Mouse (Mus musculus): ENCODE measurements around the gene Prrg2. TPM values are rescaled to one million over a fixed set of nuclear protein-coding genes. Genes with fewer than 3 reads are reported as not detected.

The Prrg2 gene
- polyA plus RNA-seq, 1 experiment from 2014 or later: 29.5 TPM

DNA sequence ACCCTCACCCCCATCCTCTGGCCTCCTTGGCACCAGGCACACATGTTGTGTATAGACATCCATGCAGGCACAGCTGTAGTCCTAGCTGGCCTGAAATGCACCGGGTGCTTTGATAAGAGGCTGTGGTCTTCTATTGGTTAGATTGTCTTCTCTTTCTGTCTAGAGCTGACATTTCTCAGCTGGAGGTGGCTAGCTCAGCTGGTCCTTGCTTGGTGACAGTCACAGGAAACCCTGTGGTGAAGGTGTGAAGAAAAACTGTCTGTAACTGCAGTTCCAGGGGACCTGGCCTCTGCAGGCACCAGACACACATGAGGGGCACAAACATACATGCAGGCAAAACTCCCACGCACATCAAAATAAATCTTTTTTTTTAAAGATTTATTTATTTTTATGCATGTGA lies 7.2 kb upstream of the Prrg2 start:
- Histone ChIP-seq H3K27ac (no peak overlapping the region), H3K4me2 (replicated peaks) (no peak overlapping the region), H3K36me3 (no peaks in the 10 kb centered on the region), H3K4me3 (replicated peaks) (no peak overlapping the region), H3K27me3 (replicated peaks) (no peaks in the 10 kb centered on the region), H3K9me3 (no peaks in the 10 kb centered on the region), H3K4me1 (replicated peaks) (no peaks in the 10 kb centered on the region; the same call in 1 of the 2 replicates), H3K9ac (no peak overlapping the region)
- 84% methylated on average over 2 of the region's 2 CpGs for WGBS
- no peak for ATAC-seq

DNA sequence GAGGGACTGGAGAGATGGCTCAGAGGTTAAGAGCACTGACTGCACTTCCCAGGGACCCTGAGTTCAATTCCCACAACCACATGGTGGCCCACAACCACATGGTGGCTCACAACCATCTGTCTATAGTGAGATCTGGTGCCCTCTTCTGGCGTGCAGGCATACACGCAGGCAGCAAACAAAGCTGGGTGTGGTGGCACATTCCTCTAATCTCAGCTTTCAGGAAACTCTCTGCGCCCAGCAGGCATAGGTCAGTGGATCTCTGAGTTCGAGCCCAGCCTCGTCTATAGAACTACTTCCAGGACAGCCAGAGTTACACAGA lies 5.5 kb upstream of the Prrg2 start:
- no peak overlapping the region for H3K4me2 ChIP-seq (replicated peaks)
- H3K36me3 ChIP-seq: no peaks in the 10 kb centered on the region
- ATAC-seq: peak; percentile 39; the same call in 1 of the 2 replicates
- H3K9ac ChIP-seq: no peak overlapping the region
- no peak overlapping the region for H3K27ac ChIP-seq
- H3K4me1 ChIP-seq (replicated peaks): peaks cover 5% of the 10 kb centered on the region
- H3K27me3 ChIP-seq (replicated peaks): no peaks in the 10 kb centered on the region
- 26% methylated on average over 5 of the region's 5 CpGs for WGBS
- no peak overlapping the region for H3K4me3 ChIP-seq (replicated peaks)
- H3K9me3 ChIP-seq: no peaks in the 10 kb centered on the region

DNA sequence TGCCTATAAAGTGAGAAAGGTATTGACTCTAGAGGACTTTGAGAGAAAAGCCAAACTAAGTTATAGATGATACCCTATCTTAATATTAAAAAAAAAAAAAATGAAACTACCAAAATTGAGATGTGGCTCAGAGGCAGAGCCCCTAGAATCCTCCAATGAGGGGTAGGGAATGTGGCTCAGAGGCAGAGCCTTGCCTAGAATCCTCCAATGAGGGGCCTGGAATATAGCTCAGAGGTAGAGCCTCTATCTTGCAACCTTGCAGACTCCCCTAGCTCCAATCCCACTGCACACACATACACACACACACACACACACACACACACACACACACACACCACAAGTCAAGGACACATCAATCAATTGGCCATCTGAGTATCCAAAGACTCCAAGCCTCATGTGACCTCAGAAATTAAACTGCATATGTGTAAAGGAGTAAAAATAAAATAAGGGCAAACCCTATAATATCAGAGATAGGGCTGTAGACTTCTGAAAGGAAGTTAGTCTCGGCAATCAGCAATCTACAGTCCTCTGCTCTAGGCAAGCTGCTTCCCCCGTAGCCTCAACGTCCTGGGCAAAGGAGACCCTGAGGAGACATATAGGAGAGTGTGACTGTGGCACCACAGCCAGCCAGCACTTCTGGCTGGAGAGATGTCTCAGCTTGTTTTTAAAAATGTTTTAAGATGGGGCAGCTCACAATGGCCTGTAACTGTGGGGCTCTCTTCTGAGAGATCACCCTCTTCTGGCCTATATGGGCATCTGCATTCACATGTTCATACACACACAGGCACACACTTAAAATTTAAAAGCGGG lies 4.9 kb upstream of the Prrg2 start:
- Histone ChIP-seq H3K4me3 (replicated peaks) (no peak overlapping the region), H3K4me1 (replicated peaks) (peaks cover 5% of the 10 kb centered on the region), H3K9ac (no peak overlapping the region), H3K27me3 (replicated peaks) (no peaks in the 10 kb centered on the region), H3K27ac (no peak overlapping the region), H3K4me2 (replicated peaks) (no peak overlapping the region), H3K36me3 (no peaks in the 10 kb centered on the region), H3K9me3 (no peaks in the 10 kb centered on the region)
- ATAC-seq: 0 out of 2 replicates have a peak, but pooled peaks have one; percentile 9
- WGBS: 82% methylated on average over 4 of the region's 4 CpGs

DNA sequence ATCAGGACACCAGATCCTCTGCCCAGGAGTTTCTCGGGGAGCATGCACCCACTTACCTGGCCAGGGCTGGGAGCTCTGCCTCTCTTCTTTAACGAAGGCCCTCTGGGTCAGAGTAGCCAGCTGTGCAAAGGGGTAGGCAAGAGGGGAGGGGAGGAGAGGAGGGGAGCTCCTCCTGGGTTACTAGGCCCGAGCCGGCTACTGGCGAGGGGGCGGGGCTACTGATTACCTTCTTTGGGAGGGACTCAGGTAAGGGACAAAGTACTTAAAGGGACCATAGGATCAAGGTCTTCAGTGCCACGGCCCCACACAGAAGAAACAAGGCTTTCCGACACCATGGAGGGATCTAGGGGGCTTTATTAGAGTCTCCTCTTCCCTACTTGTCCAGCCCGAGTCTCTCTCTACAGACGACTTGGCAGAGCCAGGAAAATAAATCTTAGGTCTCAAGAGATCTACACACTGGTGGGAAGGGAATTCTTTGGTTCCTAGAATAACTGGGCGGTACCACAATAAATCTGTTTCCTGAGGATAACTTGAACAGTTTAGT lies 873 bp downstream of the Prrg2 start:
- Histone ChIP-seq H3K27ac (peak overlapping the region; percentile 93), H3K4me1 (replicated peaks) (peaks cover 10% of the 10 kb centered on the region), H3K9me3 (no peaks in the 10 kb centered on the region), H3K4me2 (replicated peaks) (peak overlapping the region; percentile 61), H3K4me3 (replicated peaks) (peak overlapping the region; percentile 72), H3K36me3 (no peaks in the 10 kb centered on the region), H3K27me3 (replicated peaks) (no peaks in the 10 kb centered on the region), H3K9ac (peak overlapping the region; percentile 55)
- peak; percentile 77 for ATAC-seq
- WGBS: 11% methylated on average over 11 of the region's 11 CpGs

DNA sequence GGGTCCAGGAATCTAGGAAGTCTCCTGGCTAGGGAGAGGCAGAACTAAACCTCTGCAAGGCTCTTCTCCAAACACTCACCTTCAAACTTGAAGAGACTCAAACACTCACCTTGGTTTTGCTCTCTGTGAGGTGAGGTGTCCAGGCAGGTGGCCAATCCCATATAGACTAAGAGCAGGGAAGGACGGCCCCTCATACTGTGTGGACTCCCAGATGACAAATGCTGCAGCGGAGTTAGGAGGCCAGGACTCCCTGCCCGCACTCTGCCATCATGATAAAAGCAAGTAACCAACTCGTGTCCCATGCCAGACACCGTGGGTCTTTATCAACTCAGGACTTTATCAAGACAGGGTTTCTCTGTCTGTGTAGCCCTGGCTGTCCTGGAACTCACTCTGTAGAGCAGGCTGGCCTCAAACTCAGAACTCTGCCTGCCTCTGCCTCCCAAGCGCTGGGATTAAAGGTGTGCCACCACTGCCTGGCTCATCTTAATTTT lies 1.8 kb downstream of the Prrg2 start:
- Histone ChIP-seq H3K4me2 (replicated peaks) (peak overlapping the region; percentile 61), H3K9me3 (no peaks in the 10 kb centered on the region), H3K27ac (0 out of 2 replicates have a peak overlapping the region, but pooled peaks have one; percentile 6), H3K36me3 (no peaks in the 10 kb centered on the region), H3K4me3 (replicated peaks) (peak overlapping the region; percentile 72), H3K4me1 (replicated peaks) (peaks cover 10% of the 10 kb centered on the region), H3K27me3 (replicated peaks) (no peaks in the 10 kb centered on the region), H3K9ac (peak overlapping the region; percentile 55; the same call in 1 of the 2 replicates)
- ATAC-seq: no peak
- 76% methylated on average over 6 of the region's 6 CpGs for WGBS

DNA sequence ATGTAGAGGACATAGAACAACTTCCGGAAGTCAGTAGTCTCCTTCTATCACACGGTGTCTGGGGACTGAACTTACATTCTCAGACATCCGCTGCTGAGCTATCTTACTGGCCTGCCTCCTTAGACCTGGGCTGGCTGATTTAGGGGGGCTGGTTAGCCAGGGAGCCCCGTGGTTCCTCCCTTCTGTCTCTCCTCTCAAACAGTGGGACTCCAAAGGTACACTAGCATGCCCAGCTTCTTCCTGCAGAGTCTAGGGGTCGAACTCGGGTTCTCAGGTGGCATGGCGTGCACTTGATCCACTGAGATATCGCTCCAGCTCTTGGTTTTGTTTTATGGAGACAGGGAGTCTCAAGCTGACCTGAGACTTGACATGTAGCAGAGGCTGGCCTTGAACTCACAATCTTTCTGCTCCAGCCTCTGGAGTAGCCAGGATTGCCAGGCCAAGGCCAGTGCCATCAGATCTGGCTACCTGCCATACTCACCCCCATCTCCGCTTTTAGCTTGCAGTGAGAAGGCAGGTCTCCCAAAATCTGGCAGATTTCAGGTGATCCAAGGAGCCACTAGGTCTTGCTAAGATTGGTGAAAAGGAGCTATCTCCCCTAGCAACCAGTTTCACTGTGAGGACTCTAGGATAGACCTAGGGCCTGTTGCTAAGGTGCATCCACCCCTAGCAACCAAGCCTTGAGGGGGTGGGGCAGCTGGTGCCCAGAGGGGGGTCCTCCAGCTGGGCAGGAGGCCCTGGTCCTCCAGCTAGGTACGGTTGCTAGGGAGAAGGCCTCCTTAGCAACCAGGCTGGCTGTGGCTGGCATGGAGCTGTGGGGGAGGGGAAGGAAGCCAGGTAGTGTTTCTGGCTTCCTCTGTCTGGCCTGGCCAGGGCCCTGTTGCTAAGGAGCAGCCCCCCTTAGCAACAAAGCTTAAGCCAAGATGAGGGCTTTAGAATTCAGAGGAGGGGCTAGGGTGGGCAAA lies 3.6 kb downstream of the Prrg2 start:
- WGBS: 77% methylated on average over 10 of the region's 10 CpGs
- H3K4me2 ChIP-seq (replicated peaks): no peak overlapping the region
- no peak overlapping the region for H3K9ac ChIP-seq
- no peaks in the 10 kb centered on the region for H3K36me3 ChIP-seq
- H3K4me3 ChIP-seq (replicated peaks): no peak overlapping the region
- no peaks in the 10 kb centered on the region for H3K9me3 ChIP-seq
- peaks cover 10% of the 10 kb centered on the region for H3K4me1 ChIP-seq (replicated peaks)
- no peak for ATAC-seq
- H3K27me3 ChIP-seq (replicated peaks): no peaks in the 10 kb centered on the region
- H3K27ac ChIP-seq: no peak overlapping the region

DNA sequence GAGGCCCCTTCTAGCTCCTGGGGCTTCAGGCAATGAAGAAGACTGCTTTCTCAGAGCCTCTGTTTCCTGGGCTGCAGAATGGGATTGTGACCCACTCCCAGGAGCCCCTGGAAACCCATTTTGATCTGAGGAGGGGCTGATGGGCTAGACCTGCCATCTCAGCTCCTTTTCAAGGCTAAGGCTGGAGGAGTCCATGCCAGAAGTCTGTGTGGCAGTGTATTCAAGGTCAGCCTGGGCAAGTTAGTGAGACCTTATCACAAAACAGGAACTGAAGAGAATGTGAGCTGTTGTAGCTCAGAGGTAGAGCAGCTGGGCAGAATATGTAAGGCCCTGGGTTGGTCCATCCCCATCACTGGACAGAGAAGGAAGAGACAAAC lies 5.5 kb downstream of the Prrg2 start:
- Histone ChIP-seq H3K9me3 (no peaks in the 10 kb centered on the region), H3K4me3 (replicated peaks) (no peak overlapping the region), H3K27ac (no peak overlapping the region), H3K4me2 (replicated peaks) (no peak overlapping the region), H3K27me3 (replicated peaks) (no peaks in the 10 kb centered on the region), H3K4me1 (replicated peaks) (peaks cover 11% of the 10 kb centered on the region), H3K9ac (no peak overlapping the region), H3K36me3 (no peaks in the 10 kb centered on the region)
- no peak for ATAC-seq

DNA sequence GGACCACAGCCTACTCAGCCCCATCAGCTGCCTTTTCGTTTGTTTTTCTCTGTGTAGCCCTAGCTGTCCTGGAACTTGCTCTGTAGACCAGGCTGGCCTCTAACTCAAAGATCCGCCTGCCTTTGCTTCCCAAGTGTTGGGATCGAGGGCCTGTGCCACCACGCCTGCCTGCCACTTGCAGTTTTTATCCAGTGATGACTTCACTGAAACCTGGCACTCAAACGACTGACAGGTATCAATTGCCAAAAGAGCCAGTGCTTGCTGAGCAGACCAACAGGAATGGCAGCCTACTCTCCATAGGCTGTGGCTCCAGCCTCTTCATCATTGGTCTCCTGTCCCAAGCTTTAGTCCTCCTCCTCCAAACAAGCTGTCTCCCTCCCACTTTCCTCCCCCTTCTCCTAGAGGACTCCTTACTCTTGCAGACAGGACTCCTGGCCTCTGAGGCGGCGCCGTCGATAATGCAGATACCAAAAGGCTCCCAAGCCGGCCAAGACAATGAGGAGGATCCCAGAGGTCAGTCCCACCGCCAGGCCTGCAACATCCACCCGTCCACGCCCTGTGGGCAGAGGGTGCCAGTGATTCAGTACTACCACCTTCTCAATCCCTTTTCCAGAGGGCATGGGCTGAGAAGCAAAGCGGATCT lies 6.0 kb downstream of the Prrg2 start:
- Histone ChIP-seq H3K4me1 (replicated peaks) (peaks cover 12% of the 10 kb centered on the region), H3K36me3 (no peaks in the 10 kb centered on the region), H3K9ac (no peak overlapping the region), H3K27ac (no peak overlapping the region), H3K4me2 (replicated peaks) (no peak overlapping the region), H3K27me3 (replicated peaks) (no peaks in the 10 kb centered on the region), H3K4me3 (replicated peaks) (no peak overlapping the region), H3K9me3 (no peaks in the 10 kb centered on the region)
- ATAC-seq: no peak
- 74% methylated on average over 14 of the region's 14 CpGs for WGBS

DNA sequence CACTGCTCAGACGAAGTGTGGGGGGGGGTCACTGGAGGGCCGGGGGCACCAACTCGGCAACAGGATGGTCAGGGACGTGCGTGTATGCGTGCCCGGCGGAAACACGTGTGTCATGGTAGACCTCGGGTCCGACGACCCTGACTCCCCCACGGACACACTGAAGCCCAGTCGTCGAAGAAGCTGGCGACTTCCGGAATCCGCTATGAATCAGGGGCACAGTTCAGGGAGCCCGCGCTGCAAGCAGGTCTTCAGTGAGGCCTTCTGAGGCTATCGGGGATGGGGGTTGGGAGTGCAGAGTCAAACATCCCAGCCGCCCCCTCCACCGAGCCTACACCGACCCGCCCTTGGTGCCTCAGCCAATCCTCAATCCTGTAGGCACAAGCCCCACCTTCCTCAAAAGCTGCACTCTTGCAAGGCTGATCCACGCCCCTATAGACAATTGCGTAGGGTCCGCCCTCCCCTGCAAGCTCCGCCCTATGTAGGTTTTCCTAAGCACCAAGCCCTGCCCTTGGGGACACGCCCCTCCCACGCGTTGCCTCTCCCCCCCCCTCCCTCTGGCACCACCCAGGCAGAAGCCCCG lies 8.5 kb downstream of the Prrg2 start:
- peak overlapping the region; percentile 68 for H3K9ac ChIP-seq
- peaks cover 14% of the 10 kb centered on the region for H3K36me3 ChIP-seq
- no peaks in the 10 kb centered on the region for H3K9me3 ChIP-seq
- peak overlapping the region; percentile 78 for H3K4me3 ChIP-seq (replicated peaks)
- peak overlapping the region; percentile 100 for H3K27ac ChIP-seq
- peak overlapping the region; percentile 95 for H3K4me2 ChIP-seq (replicated peaks)
- H3K27me3 ChIP-seq (replicated peaks): no peaks in the 10 kb centered on the region
- peak; percentile 95 for ATAC-seq
- 0% methylated on average over 33 of the region's 33 CpGs for WGBS
- peaks cover 19% of the 10 kb centered on the region for H3K4me1 ChIP-seq (replicated peaks)

DNA sequence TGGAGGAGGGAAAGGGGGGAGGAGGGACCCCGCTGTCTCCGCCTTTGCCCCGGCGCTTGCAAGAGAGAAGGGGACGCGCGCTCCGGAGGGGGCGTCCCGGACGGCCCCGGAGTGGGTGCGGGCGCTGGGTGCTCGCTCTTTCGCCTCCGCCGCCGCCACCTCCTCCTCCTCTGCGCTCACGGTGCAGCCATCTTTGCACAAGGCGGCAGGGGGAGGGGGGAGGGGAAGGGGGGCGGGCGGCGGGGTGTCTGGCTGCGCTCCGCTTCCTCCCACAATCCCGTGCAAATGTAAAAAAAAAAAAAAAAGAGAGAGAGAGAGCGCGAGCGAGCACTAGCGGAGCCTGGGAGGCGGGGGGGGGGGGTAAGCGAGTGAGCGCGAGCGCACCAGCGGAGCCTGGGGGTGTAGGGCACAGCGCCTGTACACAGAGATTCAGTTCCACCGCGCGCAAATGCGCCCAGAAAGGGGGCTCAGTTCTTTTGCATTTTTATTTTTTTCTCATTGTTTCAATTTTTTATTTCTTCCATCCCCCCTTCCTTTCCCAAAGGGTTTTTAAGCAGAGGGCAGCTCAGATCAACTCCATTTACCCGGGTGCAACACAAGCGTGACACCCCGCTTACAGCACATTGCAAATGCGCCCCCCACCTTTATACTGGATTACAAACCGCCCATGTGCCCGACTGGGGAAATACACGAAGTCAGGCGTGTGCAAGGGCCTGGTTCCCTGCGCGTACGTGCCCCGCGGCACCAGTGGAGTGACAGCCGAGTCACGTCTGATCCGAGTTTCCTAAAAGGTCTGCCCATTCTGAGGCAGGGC lies 9.2 kb downstream of the Prrg2 start:
- peak overlapping the region; percentile 100 for H3K27ac ChIP-seq
- no peaks in the 10 kb centered on the region for H3K27me3 ChIP-seq (replicated peaks)
- H3K9me3 ChIP-seq: no peaks in the 10 kb centered on the region
- peak; percentile 68 for ATAC-seq
- WGBS: under 1% methylated on average over 41 of the region's 59 CpGs
- H3K4me1 ChIP-seq (replicated peaks): peaks cover 19% of the 10 kb centered on the region
- peak overlapping the region; percentile 90 for H3K9ac ChIP-seq
- peaks cover 21% of the 10 kb centered on the region for H3K36me3 ChIP-seq
- H3K4me2 ChIP-seq (replicated peaks): peak overlapping the region; percentile 95
- peak overlapping the region; percentile 78 for H3K4me3 ChIP-seq (replicated peaks)

DNA sequence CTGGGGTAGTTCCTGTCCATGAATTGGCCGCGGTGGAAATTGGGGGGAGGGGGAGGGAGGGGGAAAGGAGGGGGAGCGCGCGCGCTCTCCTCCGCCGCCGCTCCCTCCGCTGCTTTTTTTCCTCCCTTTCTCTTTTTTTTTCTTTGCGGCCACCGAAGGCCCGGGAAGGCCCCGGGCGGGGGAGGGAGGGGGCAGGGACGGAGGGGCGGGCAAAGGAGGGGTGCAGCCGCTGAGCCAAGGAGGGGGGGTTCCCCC lies 9.7 kb downstream of the Prrg2 start, which contains the start of gene Prr12:
Gene Prr12 (minus strand): TSS at position 20 of the 255 bp plus-strand sequence.
- Histone ChIP-seq H3K9ac (peak within 1 kb of the TSS; percentile 90), H3K27me3 (replicated peaks) (no peaks in the 10 kb centered on the region), H3K36me3 (peaks cover 26% of the 10 kb centered on the region), H3K4me3 (replicated peaks) (peak within 1 kb of the TSS; percentile 78), H3K4me2 (replicated peaks) (peak within 1 kb of the TSS; percentile 95), H3K9me3 (no peaks in the 10 kb centered on the region), H3K27ac (peak within 1 kb of the TSS; percentile 100), H3K4me1 (replicated peaks) (peaks cover 19% of the 10 kb centered on the region)
- 0% methylated on average over 5 of the region's 18 CpGs for WGBS
- peak; percentile 40 for ATAC-seq
